Comparison of ENCODE assay signal across 15 mouse cellular contexts in genomic region chr9:94620846-94621245, GRCm38 (mm10). TPM values are rescaled to one million over a fixed set of nuclear protein-coding genes. Genes with fewer than 3 reads are reported as not detected.
DNase-seq lines count a peak whose midpoint lies in the region; ATAC-seq and TF ChIP-seq lines count a peak whose summit lies in the region.
"Had no signal": no experiment of that assay in that cellular context is flagged by ENCODE, and none has a peak within 500 bp of the region (broad histone marks: within the 10 kb centered on the region; RNA-seq: fewer than 3 reads in every experiment).

No protein-coding gene starts in this region.

- no peaks in the 10 kb centered on the region for H3K9me3 ChIP-seq in midbrain, embryonic 15.5 days
- no peaks in the 10 kb centered on the region for H3K9me3 ChIP-seq in midbrain, embryonic 10.5 days (replicated peaks)
- H3K9me3 ChIP-seq in forebrain, embryonic 14.5 days (replicated peaks; ENCODE audit: control insufficient read depth, low read length) = no peaks in the 10 kb centered on the region
- H3K9me3 ChIP-seq: embryonic facial prominence, embryonic 13.5 days; heart, embryonic 13.5 days had no signal

- no peaks in the 10 kb centered on the region for H3K4me1 ChIP-seq in midbrain, embryonic 15.5 days
- H3K4me1 ChIP-seq in midbrain, embryonic 10.5 days = no peaks in the 10 kb centered on the region
- no peaks in the 10 kb centered on the region for H3K4me1 ChIP-seq in forebrain, embryonic 14.5 days (ENCODE audit: control insufficient read depth, insufficient read depth, low read length)
- H3K4me1 ChIP-seq in thymus, adult 2 months (replicated peaks; ENCODE audit: control insufficient read depth, insufficient read depth, low read length) = peaks cover 16% of the 10 kb centered on the region

- TF ChIP-seq CTCF in thymus, adult 2 months (IDR thresholded peaks at IDR 0.05; ENCODE audit: borderline replicate concordance, control insufficient read depth, extremely low read depth, insufficient read depth, low read length, poor library complexity) = no peak
- TF ChIP-seq CTCF in gastrocnemius, adult 2 months (IDR thresholded peaks at IDR 0.05) = no peak

- H3K36me3 ChIP-seq in midbrain, embryonic 15.5 days (replicated peaks) = no peaks in the 10 kb centered on the region
- no peaks in the 10 kb centered on the region for H3K36me3 ChIP-seq in midbrain, embryonic 10.5 days
- no peaks in the 10 kb centered on the region for H3K36me3 ChIP-seq in forebrain, embryonic 14.5 days (ENCODE audit: control insufficient read depth, insufficient read depth, low read length)
- H3K36me3 ChIP-seq in thymus, adult 2 months (ENCODE audit: control insufficient read depth, insufficient read depth, low read length) = no peaks in the 10 kb centered on the region
- H3K36me3 ChIP-seq: embryonic facial prominence, embryonic 13.5 days; heart, embryonic 13.5 days had no signal

- no peaks in the 10 kb centered on the region for H3K27me3 ChIP-seq in midbrain, embryonic 15.5 days (replicated peaks)
- H3K27me3 ChIP-seq in midbrain, embryonic 10.5 days (ENCODE audit: low read depth, poor library complexity, severe bottlenecking) = no peaks in the 10 kb centered on the region
- H3K27me3 ChIP-seq in forebrain, embryonic 14.5 days (replicated peaks; ENCODE audit: control insufficient read depth, insufficient read depth, low read length) = no peaks in the 10 kb centered on the region
- no peaks in the 10 kb centered on the region for H3K27me3 ChIP-seq in thymus, adult 2 months (ENCODE audit: control insufficient read depth, insufficient read depth, low read length)
- H3K27me3 ChIP-seq: embryonic facial prominence, embryonic 13.5 days; heart, embryonic 13.5 days had no signal

- ATAC-seq in midbrain, embryonic 15.5 days (replicated peaks) = peak; percentile 52; the same call in 1 of the 2 replicates
- peak; percentile 73 for ATAC-seq in forebrain, embryonic 14.5 days
- no peak for ATAC-seq in monocyte, adult 5-6 weeks (replicated peaks; ENCODE audit: insufficient number of reproducible peaks, low FRiP score, low TSS enrichment, poor library complexity, severe bottlenecking)

- intact Hi-C loops in gastrocnemius, adult 2 months (cut with DNase I) = no loop called here

- no peak for DNase-seq in midbrain, embryonic 10.5 days (ENCODE audit: low spot score)
- peak; percentile 61 for DNase-seq in forebrain, embryonic 14.5 days (ENCODE audit: low spot score)
- DNase-seq in thymus, adult 2 months = peak; percentile 35
- no peak for DNase-seq in gastrocnemius, adult 2 months
- DNase-seq in natural killer cell, adult 2 months (ENCODE audit: low spot score in 2 of 2) = no peak
- DNase-seq: cerebellum, adult 11 months; gastrocnemius, postnatal 36 days; kidney, adult 9 months; lung, adult 2 months; lung, postnatal 4 days; retina, postnatal 1 day had no signal

- no peak overlapping the region for H3K4me2 ChIP-seq in midbrain, embryonic 15.5 days
- no peak overlapping the region for H3K4me2 ChIP-seq in forebrain, embryonic 14.5 days (ENCODE audit: low read length)
- H3K4me2 ChIP-seq: embryonic facial prominence, embryonic 13.5 days; heart, embryonic 13.5 days had no signal

- no peak for TF ChIP-seq POLR2A in thymus, adult 2 months (IDR thresholded peaks at IDR 0.05; ENCODE audit: control insufficient read depth, extremely low read depth, insufficient read depth, low read length, poor library complexity)

- WGBS in midbrain, embryonic 15.5 days = 73% methylated on average over 10 of the region's 10 CpGs
- 93% methylated on average over 10 of the region's 10 CpGs for WGBS in midbrain, embryonic 10.5 days
- 72% methylated on average over 10 of the region's 10 CpGs for WGBS in forebrain, embryonic 14.5 days
- 17% methylated on average over 10 of the region's 10 CpGs for WGBS in thymus, adult 2 months

- H3K27ac ChIP-seq in midbrain, embryonic 15.5 days = no peak overlapping the region
- H3K27ac ChIP-seq in midbrain, embryonic 10.5 days (replicated peaks) = no peak overlapping the region
- H3K27ac ChIP-seq in forebrain, embryonic 14.5 days (ENCODE audit: low read depth, low read length) = no peak overlapping the region
- peak overlapping the region; percentile 61 for H3K27ac ChIP-seq in thymus, adult 2 months (ENCODE audit: control insufficient read depth, insufficient read depth, low read length)
- H3K27ac ChIP-seq in gastrocnemius, adult 2 months = no peak overlapping the region
- H3K27ac ChIP-seq: embryonic facial prominence, embryonic 13.5 days; heart, embryonic 13.5 days had no signal

- no peak overlapping the region for H3K4me3 ChIP-seq in midbrain, embryonic 15.5 days
- H3K4me3 ChIP-seq in midbrain, embryonic 10.5 days = no peak overlapping the region
- H3K4me3 ChIP-seq in forebrain, embryonic 14.5 days (ENCODE audit: low read depth, low read length) = no peak overlapping the region
- H3K4me3 ChIP-seq in thymus, adult 2 months (ENCODE audit: control insufficient read depth, insufficient read depth, low read length) = no peak overlapping the region
- H3K4me3 ChIP-seq in gastrocnemius, adult 2 months = no peak overlapping the region
- H3K4me3 ChIP-seq: embryonic facial prominence, embryonic 13.5 days; heart, embryonic 13.5 days had no signal

- H3K9ac ChIP-seq in midbrain, embryonic 15.5 days = no peak overlapping the region
- H3K9ac ChIP-seq in forebrain, embryonic 14.5 days (ENCODE audit: low read length) = no peak overlapping the region
- H3K9ac ChIP-seq: embryonic facial prominence, embryonic 13.5 days; heart, embryonic 13.5 days had no signal

RNA-seq across cellular contexts. Expression of gene Slc9a9, which starts 48.9 kb away (rescaled TPM):
- polyA plus RNA-seq in midbrain, embryonic 15.5 days (2015; fragmentation: Nextera tagmentation; extraction: Ambion mirVana) = 6.4 and 7.3 TPM in 2 replicates
- polyA plus RNA-seq in midbrain, embryonic 10.5 days (2016; fragmentation: Nextera tagmentation; extraction: Ambion mirVana) = 1.9 and 2.3 TPM in 2 replicates
- polyA plus RNA-seq in forebrain, embryonic 14.5 days (2014; fragmentation: Nextera tagmentation; extraction: Ambion mirVana) = 3.7 and 4.7 TPM in 2 replicates
- polyA plus RNA-seq in thymus, adult 2 months (2012; rRNA removed) = 43.5 and 49.7 TPM in 2 replicates
- 1 to 10 TPM; 2.0 TPM for total RNA-seq in gastrocnemius, adult 2 months (2021)
- total RNA-seq in monocyte, adult 5-6 weeks (2017) = 33.8 to 64.4 TPM (median 49.1 TPM) in 3 replicates

Comparison
In these comparisons a context has a peak if more than half of its experiments do, and no peak if none do; other contexts are left out.
1. DNase-seq: peak in forebrain, embryonic 14.5 days (single experiment) and thymus, adult 2 months (single experiment); none in midbrain, embryonic 10.5 days (single experiment), gastrocnemius, adult 2 months (single experiment) and natural killer cell, adult 2 months (0 of 2).